Mouse (Mus musculus): ENCODE results near the gene Pnpla8. TPM values are rescaled to one million over a fixed set of nuclear protein-coding genes. Genes with fewer than 3 reads are reported as not detected.

Pnpla8 gene
- polyA plus RNA-seq, 1 experiment: 67.4 TPM

GRCm38 (mm10) chr12:44330216-44330719 lies 109.1 kb downstream of the Pnpla8 start:
- no peaks in the 10 kb centered on the region for H3K27me3 ChIP-seq (ENCODE audit: control insufficient read depth, insufficient read depth, low read length)
- TF ChIP-seq CTCF (IDR thresholded peaks at IDR 0.05; ENCODE audit: borderline replicate concordance, insufficient read depth, low read depth, low read length) (peak; percentile 14; the same call in 1 of the 2 replicates), POLR2A (IDR thresholded peaks at IDR 0.05; ENCODE audit: borderline replicate concordance, insufficient read depth, low read length) (no peak)
- WGBS: 3% methylated on average over 9 of the region's 9 CpGs
- H3K27ac ChIP-seq (ENCODE audit: insufficient read depth, low read length): peak overlapping the region; percentile 37
- DNase-seq: peak; percentile 35
- H3K4me3 ChIP-seq (replicated peaks; ENCODE audit: insufficient read depth, low read depth, low read length): peak overlapping the region; percentile 67
- peaks cover 8% of the 10 kb centered on the region for H3K4me1 ChIP-seq (ENCODE audit: control insufficient read depth, insufficient read depth, low read length)

GRCm38 (mm10) chr12:44337136-44337640 lies 116.0 kb downstream of the Pnpla8 start:
- no peak for DNase-seq
- 90% methylated on average over 2 of the region's 2 CpGs for WGBS
- H3K27me3 ChIP-seq (ENCODE audit: control insufficient read depth, insufficient read depth, low read length): no peaks in the 10 kb centered on the region
- TF ChIP-seq CTCF (IDR thresholded peaks at IDR 0.05; ENCODE audit: borderline replicate concordance, insufficient read depth, low read depth, low read length) (no peak), POLR2A (IDR thresholded peaks at IDR 0.05; ENCODE audit: borderline replicate concordance, insufficient read depth, low read length) (no peak)
- H3K4me1 ChIP-seq (ENCODE audit: control insufficient read depth, insufficient read depth, low read length): peaks cover 5% of the 10 kb centered on the region; the same call in 1 of the 2 replicates
- H3K4me3 ChIP-seq (replicated peaks; ENCODE audit: insufficient read depth, low read depth, low read length): no peak overlapping the region
- no peak overlapping the region for H3K27ac ChIP-seq (ENCODE audit: insufficient read depth, low read length)

- 17% methylated on average over 8 of the region's 8 CpGs for WGBS
- peak in 1 of 2 experiments; percentile 28 for DNase-seq
- H3K27ac ChIP-seq (ENCODE audit: insufficient read depth, low read length): no peak overlapping the region
- 0 out of 2 replicates have a peak, but pooled peaks cover 3% of the 10 kb centered on the region for H3K4me1 ChIP-seq (ENCODE audit: control insufficient read depth, insufficient read depth, low read length)
- no peak overlapping the region for H3K4me3 ChIP-seq (replicated peaks; ENCODE audit: insufficient read depth, low read depth, low read length)
- H3K27me3 ChIP-seq (ENCODE audit: control insufficient read depth, insufficient read depth, low read length): no peaks in the 10 kb centered on the region
- TF ChIP-seq POLR2A (IDR thresholded peaks at IDR 0.05; ENCODE audit: borderline replicate concordance, insufficient read depth, low read length) (no peak), CTCF (IDR thresholded peaks at IDR 0.05; ENCODE audit: borderline replicate concordance, insufficient read depth, low read depth, low read length) (no peak)
Measured at GRCm38 (mm10) chr12:44338195-44338622, 117.0 kb downstream of the Pnpla8 start.

- DNase-seq: no peak
- H3K27me3 ChIP-seq (ENCODE audit: control insufficient read depth, insufficient read depth, low read length): no peaks in the 10 kb centered on the region
- peaks cover 3% of the 10 kb centered on the region for H3K4me1 ChIP-seq (ENCODE audit: control insufficient read depth, insufficient read depth, low read length)
- TF ChIP-seq CTCF (IDR thresholded peaks at IDR 0.05; ENCODE audit: borderline replicate concordance, insufficient read depth, low read depth, low read length): no peak
- no peak for TF ChIP-seq POLR2A (IDR thresholded peaks at IDR 0.05; ENCODE audit: borderline replicate concordance, insufficient read depth, low read length)
- H3K4me3 ChIP-seq (replicated peaks; ENCODE audit: insufficient read depth, low read depth, low read length): no peak overlapping the region
- no peak overlapping the region for H3K27ac ChIP-seq (ENCODE audit: insufficient read depth, low read length)
- WGBS: 57% methylated on average over 6 of the region's 6 CpGs
Measured at GRCm38 (mm10) chr12:44344075-44344474, 122.9 kb downstream of the Pnpla8 start.

- TF ChIP-seq POLR2A (IDR thresholded peaks at IDR 0.05; ENCODE audit: borderline replicate concordance, insufficient read depth, low read length) (no peak), CTCF (IDR thresholded peaks at IDR 0.05; ENCODE audit: borderline replicate concordance, insufficient read depth, low read depth, low read length) (no peak)
- Histone ChIP-seq H3K4me3 (replicated peaks; ENCODE audit: insufficient read depth, low read depth, low read length) (no peak overlapping the region), H3K27me3 (ENCODE audit: control insufficient read depth, insufficient read depth, low read length) (no peaks in the 10 kb centered on the region), H3K4me1 (ENCODE audit: control insufficient read depth, insufficient read depth, low read length) (peaks cover 3% of the 10 kb centered on the region), H3K27ac (ENCODE audit: insufficient read depth, low read length) (no peak overlapping the region)
- WGBS: 54% methylated on average over 5 of the region's 5 CpGs
- DNase-seq: no peak
Measured at GRCm38 (mm10) chr12:44345251-44345650, 124.1 kb downstream of the Pnpla8 start.

GRCm38 (mm10) chr12:44346143-44346542 lies 125.0 kb downstream of the Pnpla8 start:
- TF ChIP-seq POLR2A (IDR thresholded peaks at IDR 0.05; ENCODE audit: borderline replicate concordance, insufficient read depth, low read length) (no peak), CTCF (IDR thresholded peaks at IDR 0.05; ENCODE audit: borderline replicate concordance, insufficient read depth, low read depth, low read length) (no peak)
- no peaks in the 10 kb centered on the region for H3K27me3 ChIP-seq (ENCODE audit: control insufficient read depth, insufficient read depth, low read length)
- 72% methylated on average over 3 of the region's 3 CpGs for WGBS
- H3K27ac ChIP-seq (ENCODE audit: insufficient read depth, low read length): no peak overlapping the region
- no peak overlapping the region for H3K4me3 ChIP-seq (replicated peaks; ENCODE audit: insufficient read depth, low read depth, low read length)
- no peak for DNase-seq
- H3K4me1 ChIP-seq (ENCODE audit: control insufficient read depth, insufficient read depth, low read length): peaks cover 3% of the 10 kb centered on the region

GRCm38 (mm10) chr12:44355116-44355515 lies 133.9 kb downstream of the Pnpla8 start:
- no peak for DNase-seq
- Histone ChIP-seq H3K4me1 (ENCODE audit: control insufficient read depth, insufficient read depth, low read length) (no peaks in the 10 kb centered on the region), H3K27ac (ENCODE audit: insufficient read depth, low read length) (no peak overlapping the region), H3K27me3 (ENCODE audit: control insufficient read depth, insufficient read depth, low read length) (no peaks in the 10 kb centered on the region), H3K4me3 (replicated peaks; ENCODE audit: insufficient read depth, low read depth, low read length) (no peak overlapping the region)
- TF ChIP-seq CTCF (IDR thresholded peaks at IDR 0.05; ENCODE audit: borderline replicate concordance, insufficient read depth, low read depth, low read length) (no peak), POLR2A (IDR thresholded peaks at IDR 0.05; ENCODE audit: borderline replicate concordance, insufficient read depth, low read length) (no peak)
- 88% methylated on average over 4 of the region's 4 CpGs for WGBS

- 54% methylated on average over 3 of the region's 3 CpGs for whole genome bisulfite sequencing
- H3K27ac ChIP-seq (ENCODE audit: insufficient read depth, low read length): no peak overlapping the region
- no peaks in the 10 kb centered on the region for H3K27me3 ChIP-seq (ENCODE audit: control insufficient read depth, insufficient read depth, low read length)
- no peak overlapping the region for H3K4me3 ChIP-seq (replicated peaks; ENCODE audit: insufficient read depth, low read depth, low read length)
- no peaks in the 10 kb centered on the region for H3K4me1 ChIP-seq (ENCODE audit: control insufficient read depth, insufficient read depth, low read length)
- TF ChIP-seq POLR2A (IDR thresholded peaks at IDR 0.05; ENCODE audit: borderline replicate concordance, insufficient read depth, low read length) (no peak), CTCF (IDR thresholded peaks at IDR 0.05; ENCODE audit: borderline replicate concordance, insufficient read depth, low read depth, low read length) (no peak)
- no peak for DNase-seq
Measured at GRCm38 (mm10) chr12:44357460-44357859, 136.3 kb downstream of the Pnpla8 start.
